21 mouse cellular contexts compared by ENCODE assay signal in the genomic region with DNA sequence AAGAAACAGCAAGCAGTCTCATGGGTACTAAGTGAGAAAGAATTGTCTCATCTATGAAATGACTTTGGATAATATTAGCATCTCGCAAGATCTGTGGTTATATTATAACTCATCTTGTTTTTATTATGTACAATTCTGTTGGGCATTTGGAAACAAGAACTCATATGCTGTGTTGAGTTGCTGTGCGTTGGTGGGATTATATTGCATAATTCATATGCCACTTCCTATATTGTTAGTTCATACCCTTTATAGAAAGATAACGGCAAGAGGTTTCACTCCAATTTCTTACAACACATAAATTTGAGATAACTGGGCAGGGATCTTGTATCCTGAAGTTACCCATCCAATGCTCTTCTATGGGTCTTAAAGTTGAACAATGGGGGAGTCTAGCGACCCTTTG.
DNase-seq lines count a peak whose midpoint lies in the region; ATAC-seq lines count a peak whose summit lies in the region.
"Had no signal": no experiment of that assay in that cellular context is flagged by ENCODE, and none has a peak within 500 bp of the region (broad histone marks: within the 10 kb centered on the region; RNA-seq: fewer than 3 reads in every experiment).

No protein-coding gene starts in this region.

- ATAC-seq in common myeloid progenitor, adult 5-6 weeks (replicated peaks; ENCODE audit: low read depth, poor library complexity, severe bottlenecking) = peak; percentile 81
- peak; percentile 78 for ATAC-seq in megakaryocyte progenitor cell, adult 5-6 weeks (replicated peaks; ENCODE audit: poor library complexity)
- ATAC-seq: forebrain, embryonic 14.5 days; forebrain, postnatal 0 days; hindbrain, postnatal 0 days; inflammation-experienced regulatory T-cells, adult 6 months; intestine, embryonic 16.5 days had no signal

- DNase-seq in lung, postnatal 36 days = peak; percentile 27
- no peak for DNase-seq in lung, postnatal 4 days
- DNase-seq in left cerebral cortex, adult 9 months (ENCODE audit: low spot score in 2 of 2) = no peak
- DNase-seq in adrenal gland, postnatal 4 days (ENCODE audit: low spot score in 2 of 2) = no peak
- DNase-seq: adrenal gland, adult 8-10 months; adrenal gland, postnatal 25 days; B cell, adult 2 months; cerebellum, adult 11-12 months; cerebellum, adult 9-10 months; cerebellum, postnatal 14 days; forebrain, postnatal 0 days; gastrocnemius, postnatal 25 days; heart, adult 2 months; heart, postnatal 14 days; heart, postnatal 4 days had no signal
